Mouse (Mus musculus): ENCODE measurements around the gene Fmnl3.
"Not testable (repeated sequence)": the region's sequence is repeated elsewhere in the genome, so short reads cannot be mapped to it uniquely, and the experiment has no call there.

Fmnl3 gene

DNA sequence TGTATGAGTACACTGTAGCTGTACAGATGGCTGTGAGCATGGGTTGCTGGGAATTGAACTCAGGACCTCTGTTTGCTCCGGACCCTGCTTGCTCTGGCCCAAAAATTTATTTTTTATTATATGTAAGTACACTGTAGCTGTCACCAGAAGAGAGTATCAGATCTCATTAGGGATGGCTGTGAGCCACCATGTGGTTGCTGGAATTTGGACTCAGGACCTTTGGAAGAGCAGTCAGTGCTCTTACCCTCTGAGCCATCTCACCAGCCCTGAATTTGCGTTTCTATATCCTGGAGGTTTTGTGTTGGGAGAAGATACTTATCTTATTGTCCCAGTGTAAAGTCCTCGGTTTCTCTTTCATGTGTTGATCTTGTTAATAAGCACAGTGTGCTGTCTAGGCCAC, 16.5 kb upstream of the Fmnl3 start:
- DNase-seq = no peak

DNA sequence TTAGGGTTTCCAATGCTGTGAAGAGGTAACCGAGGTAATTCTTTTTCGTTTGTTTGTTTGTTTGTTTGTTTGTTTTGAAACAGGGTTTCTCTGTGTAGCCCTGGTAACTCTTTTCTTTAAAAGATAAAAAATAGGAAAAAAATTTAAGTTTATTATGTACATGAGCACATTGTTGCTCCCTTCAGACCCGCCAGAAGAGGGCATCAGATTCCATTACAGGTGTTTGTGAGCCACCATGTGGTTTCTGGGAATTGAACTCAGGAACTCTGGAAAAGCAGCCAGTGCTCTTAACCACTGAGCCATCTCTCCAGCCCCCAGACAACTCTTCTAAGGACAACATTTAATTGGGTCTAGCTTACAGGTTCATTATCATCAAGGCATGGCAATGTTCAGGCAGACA, 15.8 kb upstream of the Fmnl3 start:
- not testable (repeated sequence) for DNase-seq

DNA sequence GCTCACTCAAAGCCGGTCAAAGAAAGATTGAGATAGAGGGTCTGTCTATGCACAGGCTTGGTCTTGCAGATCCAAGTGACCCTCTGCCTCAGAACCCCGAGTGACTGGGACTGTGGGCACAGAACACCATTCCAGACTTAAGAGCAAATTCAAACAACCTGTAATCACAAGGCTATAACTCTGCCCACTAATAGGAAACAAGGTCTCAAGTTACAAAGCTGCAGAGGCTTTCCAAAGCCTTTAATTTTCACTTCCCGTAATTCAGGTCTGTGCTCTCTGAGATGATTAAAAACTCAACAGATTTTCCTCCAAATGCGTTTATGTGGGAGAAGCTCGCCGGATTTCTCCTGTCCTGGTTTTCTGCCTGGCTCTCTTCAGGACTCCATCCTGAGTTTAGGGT, 13.8 kb upstream of the Fmnl3 start:
- no peak for DNase-seq

DNA sequence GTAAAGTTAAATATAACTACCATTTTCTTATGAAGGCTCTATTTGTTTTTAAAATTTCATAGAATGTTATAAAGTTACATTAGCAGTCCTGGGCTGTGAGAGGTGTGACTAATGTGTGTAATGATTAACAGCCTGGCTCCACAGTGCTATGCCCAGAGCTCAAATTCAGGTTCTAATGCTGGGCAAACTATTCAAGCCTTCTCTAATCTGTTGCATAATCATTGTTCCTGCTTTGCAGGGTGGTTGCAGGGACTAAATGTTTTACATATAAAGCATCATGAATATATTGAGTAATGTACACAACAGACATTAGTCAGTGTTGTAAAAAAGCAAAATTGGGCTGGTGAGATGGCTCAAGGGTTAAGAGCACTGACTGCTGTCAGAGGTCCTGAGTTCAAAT, 12.6 kb upstream of the Fmnl3 start:
- DNase-seq = no peak

DNA sequence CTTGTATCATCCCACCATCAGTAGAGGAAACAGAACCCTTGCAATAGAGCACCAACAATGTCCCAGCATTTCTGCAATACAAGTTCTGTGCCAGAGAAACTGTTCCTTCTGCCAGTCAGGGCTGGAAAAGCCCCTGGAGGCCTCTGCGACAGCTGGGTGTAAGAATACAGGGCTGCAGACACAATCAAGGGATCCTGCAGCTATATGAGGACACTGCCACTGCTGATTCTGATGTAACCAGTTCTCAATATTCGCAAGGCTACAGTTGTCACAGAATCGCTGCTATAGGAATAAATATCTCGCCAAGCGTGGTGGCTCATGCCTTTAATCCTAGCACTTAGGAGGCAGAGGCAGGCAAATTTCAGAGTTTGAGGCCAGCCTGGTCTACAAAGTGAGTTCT, 6.0 kb upstream of the Fmnl3 start:
- DNase-seq = no peak

DNA sequence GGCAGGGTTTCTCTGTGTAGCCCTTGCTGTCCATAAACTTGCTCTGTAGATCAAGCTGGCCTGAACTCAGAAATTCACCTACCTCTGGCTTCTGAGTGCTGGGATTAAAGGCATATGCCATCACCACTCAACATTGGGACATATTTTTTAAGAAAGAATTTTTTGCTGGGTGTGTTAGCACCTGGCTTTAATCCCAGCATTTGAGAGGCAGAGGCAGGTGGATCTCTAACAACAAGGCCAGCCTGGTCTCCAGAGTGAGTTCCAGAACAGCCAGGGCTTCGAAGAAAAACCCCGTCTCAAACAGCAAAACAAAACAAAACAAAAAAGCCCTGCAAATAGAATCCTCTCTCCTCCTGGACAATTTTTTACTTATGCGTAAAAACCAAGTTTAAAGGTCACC, 5.3 kb upstream of the Fmnl3 start:
- no peak for DNase-seq

DNA sequence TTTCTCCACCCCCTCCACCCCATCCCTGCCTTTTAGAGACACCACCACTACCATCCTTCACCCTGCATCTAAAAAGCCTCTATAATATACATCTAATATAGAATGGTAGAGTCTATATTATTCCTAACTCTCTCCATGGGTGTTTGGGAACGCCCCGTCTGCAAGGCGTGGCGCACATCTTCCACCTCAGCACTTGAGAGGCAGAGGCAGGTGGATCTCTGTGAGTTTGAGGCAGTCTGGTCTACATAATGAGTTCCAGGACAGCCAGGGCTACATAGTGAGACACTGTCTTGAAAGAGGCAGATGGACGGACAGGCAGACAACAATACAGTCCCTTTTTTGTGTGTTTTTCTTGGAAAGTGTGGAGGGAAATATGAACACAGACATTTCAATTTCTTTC, 4.8 kb upstream of the Fmnl3 start:
- no peak for DNase-seq

DNA sequence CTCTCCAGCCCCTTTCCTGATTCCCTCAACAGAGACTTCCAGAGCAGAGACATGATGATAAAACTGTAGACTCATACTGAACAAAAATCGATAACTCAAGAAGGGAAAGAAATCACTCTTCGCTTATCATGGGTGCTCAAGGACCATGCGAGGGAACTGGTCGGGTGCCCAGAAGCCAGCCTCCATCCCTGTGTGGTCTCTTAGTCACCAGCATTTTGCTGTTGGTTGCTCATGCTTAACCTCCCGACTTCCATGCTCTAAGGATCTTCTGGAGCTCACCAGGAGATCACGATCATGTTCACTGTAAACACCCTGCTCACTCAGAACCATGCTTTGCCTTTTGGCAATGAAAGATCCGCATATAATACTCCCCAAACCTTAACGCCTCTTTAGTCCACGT, 2.5 kb upstream of the Fmnl3 start:
- no peak for DNase-seq

DNA sequence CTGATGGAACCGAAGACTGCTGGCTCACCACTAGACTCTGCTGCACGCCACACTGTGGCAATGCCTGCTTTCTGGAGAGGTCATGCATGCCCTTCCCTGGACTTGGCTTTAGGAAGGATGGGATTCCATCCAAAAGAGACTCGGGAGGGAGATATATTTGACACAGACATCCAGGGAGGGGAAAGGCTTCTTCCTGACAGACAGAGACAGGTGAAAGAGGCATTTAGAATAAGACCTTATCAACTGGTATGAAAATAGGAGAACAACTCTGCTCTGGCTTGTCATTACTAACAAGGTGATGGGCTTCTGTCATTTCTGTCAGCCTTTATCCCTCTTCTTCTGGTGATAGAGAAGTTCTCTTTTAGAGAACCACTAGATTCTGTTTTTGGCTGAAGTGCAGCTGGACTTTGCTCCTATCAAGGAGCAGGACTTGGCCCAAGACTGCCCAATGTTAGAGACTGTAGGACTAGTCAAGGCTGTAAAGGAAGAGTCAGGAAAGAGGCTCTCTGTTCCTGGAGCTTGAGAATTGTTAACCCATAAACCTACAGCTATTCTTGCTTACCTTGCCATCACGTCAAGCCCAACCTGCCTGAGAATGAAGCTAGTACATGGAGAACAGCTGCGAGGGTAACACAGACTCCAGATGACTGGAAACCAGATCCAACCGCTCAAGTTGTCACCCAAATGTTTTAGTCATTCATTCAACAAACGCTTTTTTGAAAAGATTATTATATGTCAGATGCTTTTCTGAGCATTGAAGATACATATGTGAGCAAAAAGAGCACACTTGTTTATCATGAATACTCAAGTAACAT, 1.5 kb upstream of the Fmnl3 start:
- no peak for DNase-seq

DNA sequence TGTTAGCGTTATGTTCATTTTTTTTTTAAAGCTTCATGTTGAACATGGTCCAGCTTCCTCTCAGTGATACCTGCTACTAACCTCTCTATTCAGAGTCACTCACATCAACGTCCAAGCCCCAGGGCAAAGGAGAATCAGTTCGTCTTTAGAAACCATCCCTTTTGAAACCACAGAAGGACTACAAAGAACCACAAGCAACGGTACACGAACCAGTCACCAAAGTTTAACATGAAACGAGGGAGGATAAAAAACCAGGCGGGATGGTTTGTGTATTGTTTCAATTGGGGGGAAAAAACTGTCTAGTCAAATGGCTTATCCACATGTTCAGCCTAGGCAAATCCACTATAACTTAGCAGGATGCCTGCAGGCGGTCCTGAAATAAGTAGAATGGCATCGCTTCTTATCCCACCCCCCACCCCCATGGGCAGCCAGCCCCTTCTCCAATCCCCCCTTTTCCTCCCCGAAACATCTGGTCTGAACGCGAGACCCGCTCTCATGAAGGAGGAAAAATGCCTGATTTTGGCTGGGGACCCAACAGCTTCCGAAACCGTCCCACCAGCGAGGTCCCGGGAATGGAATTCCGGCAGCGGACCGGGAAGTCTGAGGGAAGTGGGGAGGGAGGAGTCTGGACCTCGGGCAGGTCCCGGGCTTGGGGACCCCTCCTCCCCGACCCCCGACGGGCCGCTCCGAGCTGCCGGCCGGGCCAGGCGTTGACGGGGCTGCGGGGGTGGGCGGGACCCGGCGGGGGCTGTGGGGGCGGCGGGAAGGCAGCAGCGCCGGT, 701 bp downstream of the Fmnl3 start:
- DNase-seq = no peak

DNA sequence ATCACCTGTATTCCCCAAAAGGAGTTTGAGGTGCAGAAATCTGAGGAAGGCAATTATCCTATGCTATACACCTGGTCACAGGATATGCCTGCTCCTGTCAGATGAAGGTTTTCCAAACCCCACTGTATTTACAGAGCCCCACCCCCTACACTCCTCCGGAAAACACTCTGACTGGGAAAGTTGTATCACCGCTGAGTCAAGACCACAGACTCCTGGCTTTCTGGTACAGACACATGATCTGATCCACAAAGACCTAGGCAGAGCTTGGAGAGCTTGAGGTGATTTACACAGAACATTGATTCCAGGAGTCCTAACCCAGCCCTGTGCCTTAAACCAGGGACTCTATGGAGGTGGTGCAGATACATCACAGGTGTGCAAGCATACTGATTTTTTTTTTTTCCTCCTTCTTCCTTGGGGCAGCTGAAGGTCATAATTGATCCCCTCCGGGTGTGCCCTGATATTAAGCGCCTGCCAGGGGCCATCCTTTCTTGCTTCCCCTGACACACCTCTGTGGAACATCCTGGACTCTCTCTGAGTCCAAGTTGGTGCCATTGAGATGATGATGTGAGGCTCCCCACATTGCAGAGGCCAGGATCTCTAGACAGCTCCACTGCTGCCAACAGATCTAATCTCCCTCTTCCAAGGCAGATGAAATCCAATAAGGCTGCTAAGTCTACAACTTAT, 1.6 kb downstream of the Fmnl3 start:
- no peak for DNase-seq

DNA sequence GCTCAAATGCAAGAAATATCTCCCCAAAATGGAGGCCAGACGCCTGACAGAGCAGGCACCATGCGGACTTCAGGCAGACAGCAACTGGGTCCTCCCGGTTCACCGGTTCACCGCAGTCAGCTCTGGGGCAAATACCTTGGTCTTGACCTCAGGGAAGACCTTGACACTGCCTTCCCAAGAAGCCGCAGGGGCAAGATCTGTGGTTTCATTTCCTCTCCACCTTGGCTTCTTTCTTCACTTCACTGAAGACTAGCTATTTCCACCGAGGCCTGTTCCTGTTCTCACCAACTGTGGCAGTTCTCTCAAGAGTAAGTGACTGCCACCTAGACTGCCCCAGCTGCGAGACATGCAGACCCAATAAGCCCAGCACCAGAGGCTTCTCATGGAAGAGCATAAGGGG, 5.4 kb downstream of the Fmnl3 start:
- no peak for DNase-seq

DNA sequence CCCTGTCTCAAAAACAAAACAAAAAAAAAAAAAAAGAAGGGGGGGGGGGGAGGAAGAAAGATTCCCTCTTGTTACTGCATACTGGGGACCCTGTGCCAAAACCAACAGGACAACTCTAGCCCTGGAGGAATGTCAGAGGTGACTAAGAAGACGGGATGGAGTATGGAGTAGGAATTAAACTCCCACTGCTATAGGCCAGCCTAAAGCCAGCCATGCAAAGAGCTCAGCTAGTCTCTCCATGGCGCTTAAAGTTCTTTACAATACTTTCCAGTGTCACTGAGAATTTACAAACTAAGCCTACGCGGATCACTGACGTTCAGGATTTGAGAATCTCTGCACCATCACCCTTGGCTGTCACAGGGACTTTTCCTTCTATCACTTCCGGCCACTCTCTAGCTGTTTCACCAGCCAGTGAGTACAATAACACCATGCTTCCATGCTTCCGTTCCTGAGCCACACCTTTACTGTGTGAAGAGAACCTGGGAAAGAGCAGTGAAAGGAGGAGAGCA, 6.2 kb downstream of the Fmnl3 start:
- no peak for DNase-seq

DNA sequence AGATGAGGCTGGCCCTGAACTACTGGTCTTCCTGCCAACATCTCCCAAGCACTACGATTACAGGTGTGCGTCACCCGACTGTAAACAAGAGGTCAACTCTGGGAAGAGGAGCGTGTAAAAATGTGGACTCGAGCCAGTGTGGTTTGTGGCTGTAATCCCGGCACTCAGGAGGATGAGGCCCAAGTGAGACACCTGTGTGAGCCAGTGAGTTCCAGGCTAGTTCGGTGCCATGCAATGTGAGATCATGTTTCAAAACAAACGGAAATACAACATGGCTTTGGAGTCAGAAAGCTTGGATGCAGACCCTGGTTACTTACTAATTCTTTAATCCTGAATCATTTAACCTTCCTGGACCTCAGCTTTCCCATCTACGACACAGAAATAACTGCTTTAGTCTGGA, 11.3 kb downstream of the Fmnl3 start:
- DNase-seq = no peak

DNA sequence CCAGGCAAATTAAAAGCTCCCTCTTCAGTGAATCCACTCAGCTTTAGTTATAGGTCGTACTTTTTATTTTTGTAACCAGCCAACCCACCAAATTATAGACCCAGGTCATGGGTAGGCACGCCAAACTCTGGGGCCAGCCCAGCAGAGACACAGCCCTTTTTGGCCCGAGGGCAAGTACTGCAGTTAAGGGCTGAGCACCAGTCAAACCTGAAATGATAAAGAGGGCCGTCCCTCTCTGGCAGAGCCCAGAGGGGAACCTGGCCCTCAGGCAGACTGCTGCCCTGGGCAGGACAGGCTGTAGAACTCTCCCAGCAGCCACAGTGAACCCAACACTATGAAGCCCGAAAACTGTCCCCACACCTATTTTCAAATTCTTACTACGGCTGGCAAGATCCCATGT, 13.8 kb downstream of the Fmnl3 start:
- no peak for DNase-seq

DNA sequence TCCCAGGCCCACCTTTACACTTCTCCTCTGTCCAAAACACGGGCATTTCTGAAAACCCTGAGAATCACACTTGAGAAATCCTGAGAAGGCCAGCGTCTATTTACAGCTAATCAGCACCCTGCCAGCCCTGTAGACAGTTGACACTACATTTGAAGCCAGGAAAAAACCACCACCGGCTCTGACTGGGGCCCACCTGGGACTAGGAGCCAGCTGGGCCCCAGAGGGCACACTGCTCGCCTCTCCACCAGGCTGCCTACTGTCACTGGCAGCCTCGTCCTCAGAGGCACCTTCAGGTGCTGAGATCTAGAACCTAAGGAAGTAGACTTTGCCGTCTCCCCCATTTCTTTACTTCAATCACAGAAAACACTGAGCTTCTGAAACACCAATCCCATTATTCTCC, 14.6 kb downstream of the Fmnl3 start:
- no peak for DNase-seq

DNA sequence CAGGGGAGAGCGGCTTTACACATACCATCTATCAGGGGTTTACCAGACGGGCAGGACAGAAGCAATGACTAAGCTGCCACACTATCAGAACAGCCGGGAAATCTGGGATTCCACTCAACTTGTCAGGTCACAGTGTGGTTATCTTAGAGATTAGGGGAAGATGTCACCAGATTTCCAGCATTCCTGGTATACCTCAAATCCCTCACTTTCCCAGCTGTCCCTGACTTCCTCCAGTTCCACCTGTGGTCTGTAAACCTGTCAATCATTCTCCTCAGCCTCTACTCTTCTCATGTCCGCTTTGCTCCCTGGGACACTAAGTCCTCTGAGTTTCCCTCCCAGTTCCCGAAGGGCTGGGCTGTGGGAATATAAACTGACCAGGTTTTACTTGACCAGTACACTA, 18.0 kb downstream of the Fmnl3 start:
- DNase-seq = no peak

DNA sequence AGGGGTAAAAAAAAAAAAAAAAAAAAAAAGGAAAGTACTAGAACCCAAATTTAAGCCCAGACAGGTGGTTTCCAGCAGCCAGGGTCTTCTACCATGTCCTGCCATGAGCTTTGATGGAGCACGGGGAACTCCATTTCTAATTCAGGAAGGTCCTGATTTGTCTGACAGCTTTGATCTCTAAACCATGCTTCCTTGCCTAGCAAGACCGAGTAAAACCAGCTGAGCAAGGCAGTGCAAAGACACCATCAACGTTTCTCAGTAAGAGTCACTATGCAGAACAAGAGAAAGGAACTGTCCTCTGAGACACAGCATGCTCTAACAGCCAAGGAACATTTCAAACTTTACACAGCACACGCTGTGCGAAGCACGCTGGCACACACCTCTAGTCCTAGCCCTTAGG, 18.7 kb downstream of the Fmnl3 start:
- no peak for DNase-seq

DNA sequence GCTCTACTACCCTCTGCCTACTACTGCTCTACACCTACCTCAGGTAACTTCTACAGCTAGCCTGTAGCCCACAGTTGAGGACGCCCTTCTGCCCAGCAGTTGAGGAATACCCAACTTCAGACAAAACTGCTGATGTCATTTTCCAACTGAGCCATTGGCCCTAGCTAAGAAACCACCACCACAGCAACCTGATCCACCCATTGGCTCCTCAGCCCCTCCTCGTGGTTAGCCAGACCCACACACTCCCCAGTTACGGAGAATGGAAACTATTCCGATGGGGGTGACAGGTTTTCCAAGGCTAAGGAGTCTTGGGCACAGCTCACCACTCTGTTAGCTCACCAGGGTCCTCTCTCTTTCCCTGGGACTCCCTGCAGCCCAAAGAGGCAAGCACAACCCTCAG, 25.3 kb downstream of the Fmnl3 start:
- DNase-seq = peak in 1 of 2 experiments; percentile 40

DNA sequence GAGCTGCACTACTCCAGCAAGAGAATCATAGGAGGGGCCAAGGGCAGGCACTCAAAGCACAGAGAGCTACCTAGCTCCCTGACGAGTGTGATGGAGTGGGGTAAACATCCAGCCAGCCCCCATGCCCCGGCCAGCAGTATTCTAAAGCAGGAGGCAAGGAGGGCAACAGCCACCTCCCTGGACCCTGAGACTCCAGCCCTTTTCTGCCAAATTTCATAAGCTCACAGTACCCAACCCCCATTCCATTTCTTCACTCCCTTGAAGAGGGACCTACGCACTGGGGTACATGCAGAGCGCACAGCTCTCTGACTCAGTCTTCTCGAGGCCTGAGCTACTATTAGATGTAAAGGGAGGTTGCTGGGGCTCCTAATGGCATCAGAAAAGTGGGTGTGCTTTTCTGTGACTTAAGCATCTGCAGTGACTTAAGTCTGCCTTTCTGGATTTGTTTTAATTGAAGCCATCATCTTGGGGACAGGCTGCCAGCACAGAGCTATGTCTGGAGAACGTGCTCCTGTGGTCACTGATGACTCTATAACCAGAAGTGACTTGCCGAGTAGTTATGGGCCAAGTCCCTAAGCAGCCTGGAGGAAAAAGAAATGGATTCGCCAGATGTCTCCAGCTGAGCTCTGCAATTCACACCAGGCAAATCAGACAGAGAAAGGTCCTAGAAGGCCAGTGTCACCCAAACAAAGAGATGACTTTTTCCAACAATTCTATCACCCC, 26.0 kb downstream of the Fmnl3 start:
- DNase-seq = peak; percentile 38 to 62

DNA sequence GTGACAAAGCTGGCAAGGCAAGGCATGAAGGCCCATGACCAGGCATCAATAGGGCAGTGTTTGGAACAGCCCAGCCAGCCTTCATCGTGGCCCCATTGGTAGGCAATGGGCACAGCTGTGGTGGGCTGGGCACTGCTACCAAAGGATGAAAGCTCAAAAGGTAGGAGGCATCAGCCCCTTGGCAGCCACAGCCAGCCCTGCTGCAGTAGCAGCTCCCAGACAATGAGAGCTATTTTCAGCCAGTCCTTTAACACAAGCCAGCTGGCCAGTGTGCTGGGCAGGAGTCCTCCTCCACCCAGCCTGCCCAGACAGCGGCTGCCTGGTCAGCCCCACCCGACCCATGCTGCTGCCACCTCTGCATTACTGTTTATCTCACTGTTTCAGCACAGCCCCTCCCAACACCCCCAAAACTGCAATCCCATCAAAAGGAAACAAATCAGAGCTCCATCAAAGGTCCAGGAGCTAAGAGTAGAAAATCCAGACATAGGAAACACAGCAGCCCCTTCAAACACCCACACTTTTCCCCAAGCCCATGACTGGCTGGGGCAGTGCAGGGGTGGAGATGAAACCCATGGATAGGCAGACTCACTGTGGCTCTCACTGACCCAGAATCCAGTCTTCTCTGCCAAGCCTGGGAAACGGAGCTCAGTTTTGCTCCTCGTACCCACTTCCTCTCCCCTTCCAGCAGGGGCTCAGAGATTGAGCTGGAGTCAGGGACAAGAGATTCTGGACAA, 26.7 kb downstream of the Fmnl3 start:
- DNase-seq = peak; percentile 66 to 84

Measured in lung, postnatal 4 days (tissue).